Mouse (Mus musculus): ENCODE results near the gene Sf3b1. TPM values are rescaled to one million over a fixed set of nuclear protein-coding genes. Genes with fewer than 3 reads are reported as not detected.
"Not testable (repeated sequence)": the region's sequence is repeated elsewhere in the genome, so short reads cannot be mapped to it uniquely, and the experiment has no call there.

Gene Sf3b1
- total RNA-seq, 2 experiments from 2014 or later: 159 to 160 TPM

DNA sequence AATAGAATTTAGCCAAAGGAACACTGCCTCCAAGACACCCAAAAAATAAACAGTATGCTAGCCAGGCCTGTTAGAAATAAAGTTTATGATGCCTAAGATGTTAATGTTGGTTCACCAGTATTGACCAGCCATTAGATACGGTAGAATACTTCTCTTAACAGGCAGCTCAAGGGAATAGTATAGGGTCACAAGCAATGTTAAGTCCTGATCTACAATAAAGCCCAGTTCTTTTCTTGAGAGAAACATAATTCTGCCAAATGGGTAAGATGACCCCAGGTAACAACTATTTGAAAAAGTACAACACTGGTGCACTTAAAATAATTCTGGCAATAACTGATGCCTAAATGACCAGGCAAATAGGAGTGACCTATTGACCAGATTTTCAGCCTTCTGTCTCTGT, 685 bp upstream of the Sf3b1 start:
- DNase-seq: no peak

DNA sequence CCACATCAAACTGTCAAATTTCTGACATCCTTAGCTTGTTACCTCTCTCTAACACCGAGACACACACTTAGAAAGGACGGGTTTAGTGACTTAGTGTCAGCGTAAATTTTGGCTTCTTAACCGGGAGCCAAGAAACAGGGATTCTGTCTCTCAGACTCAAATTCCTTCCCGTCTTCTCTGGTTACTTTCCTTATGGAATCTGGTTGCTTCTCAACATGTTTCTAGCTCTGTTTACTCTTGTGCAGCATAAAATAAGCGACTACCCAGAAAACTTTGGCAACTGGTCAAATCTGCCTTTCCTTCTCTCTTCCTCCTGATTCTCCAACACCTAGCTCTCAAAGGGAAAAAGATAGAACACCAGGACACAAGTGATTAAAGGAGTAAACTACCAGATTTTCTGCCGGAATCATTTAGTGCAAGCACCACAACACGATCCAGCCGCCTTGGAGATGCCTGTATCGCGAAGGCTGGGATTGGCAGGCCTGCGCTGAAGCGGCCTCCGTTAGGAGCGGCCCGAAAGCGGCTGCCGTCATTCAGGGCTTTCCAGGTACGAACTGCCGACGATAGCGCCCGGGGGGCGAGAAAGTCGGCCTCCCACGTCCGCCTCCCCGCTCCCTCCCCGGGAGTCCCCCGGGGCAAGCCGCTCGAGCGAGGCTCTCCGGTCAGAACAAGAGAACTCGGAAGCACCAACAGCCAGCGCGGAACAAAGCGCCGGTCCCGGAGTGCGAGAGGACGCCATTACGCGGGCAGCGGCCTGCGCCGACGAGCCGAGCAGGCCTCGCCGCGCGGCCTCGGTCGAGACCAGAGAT, 633 bp downstream of the Sf3b1 start:
- DNase-seq: no peak

DNA sequence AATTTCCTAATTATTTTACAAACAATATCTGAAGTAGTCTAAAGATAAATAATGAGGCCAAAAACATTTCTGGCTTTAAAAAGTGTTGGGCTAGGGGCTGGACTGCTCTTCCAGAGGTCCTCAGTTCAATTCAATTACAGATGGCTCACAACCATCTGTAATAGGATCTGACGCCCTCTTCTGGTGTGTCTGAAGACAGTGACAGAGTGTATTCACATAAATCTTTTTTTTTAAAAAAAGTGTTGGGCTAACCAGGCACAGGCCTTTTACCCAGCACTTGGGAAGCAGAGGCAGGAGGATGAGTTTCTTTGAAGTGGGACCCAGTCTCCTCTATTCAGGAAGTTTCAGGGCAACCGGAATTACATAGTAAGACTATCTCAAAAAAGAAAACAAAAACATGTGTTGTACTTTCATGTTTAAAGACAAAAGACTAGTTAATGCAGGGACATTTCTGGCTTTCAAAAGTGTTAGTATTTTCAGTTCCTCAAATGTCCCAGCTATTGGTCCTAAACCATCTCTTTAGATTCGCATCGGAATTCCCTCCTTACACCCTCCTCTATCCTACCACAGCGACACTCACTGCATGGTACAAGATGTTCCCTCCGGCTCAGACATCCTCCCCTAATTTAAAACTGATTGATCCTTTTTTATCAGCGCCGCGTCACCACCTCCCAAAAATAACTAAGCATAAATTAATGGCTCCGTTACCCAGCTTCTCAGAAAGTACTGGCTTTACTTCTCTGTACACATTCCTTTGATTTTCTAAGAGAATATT, 1.4 kb downstream of the Sf3b1 start:
- peak; percentile 11 to 13 for DNase-seq

- no peak for DNase-seq
Observed at GRCm38 (mm10) chr1:55021907-55022306, 5.4 kb downstream of the Sf3b1 start.

GRCm38 (mm10) chr1:55012513-55012912, 14.8 kb downstream of the Sf3b1 start:
- DNase-seq: no peak

DNA sequence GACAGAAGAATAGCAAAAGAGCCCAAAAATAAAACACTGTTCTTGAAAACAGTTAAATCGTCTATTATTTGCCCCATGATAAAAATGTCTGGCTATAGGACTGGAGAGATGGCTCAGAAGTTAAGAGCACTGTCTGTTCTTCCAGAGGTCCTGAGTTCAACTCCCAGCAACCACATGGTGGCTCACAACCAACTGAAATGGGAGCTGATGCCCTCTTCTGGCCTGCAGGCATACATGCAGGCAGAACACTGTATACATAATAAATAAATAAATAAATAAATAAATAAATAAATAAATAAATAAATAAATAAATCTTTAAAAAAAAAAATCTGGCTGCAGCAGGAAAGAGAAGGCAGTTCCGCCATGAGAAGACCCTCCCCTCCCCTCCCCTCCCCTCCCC, 19.0 kb downstream of the Sf3b1 start:
- DNase-seq: not testable (repeated sequence)

- no peak for DNase-seq
Observed at GRCm38 (mm10) chr1:54993581-54993980, 33.7 kb downstream of the Sf3b1 start.

- DNase-seq: no peak
Observed at GRCm38 (mm10) chr1:54986248-54986647, 41.0 kb downstream of the Sf3b1 start.

DNA sequence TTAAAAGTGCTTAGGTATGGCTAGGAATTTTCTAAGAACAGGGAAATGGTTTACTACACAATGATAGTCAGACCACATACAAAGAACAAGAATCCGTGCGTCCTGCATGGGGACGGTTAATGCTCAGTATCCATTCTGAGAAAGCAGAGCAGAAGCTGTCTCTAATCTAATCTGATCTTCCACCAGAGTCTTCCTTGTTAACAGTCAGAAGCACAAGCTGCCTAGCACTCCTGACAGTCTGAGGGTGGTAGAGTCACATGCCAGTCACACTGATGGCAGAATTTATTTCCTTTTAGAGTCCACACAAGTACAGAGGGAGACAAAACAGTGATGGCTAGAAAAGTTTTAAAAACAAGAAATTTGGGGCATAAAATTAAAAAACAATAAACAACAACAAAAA, 41.5 kb downstream of the Sf3b1 start:
- DNase-seq: no peak

DNA sequence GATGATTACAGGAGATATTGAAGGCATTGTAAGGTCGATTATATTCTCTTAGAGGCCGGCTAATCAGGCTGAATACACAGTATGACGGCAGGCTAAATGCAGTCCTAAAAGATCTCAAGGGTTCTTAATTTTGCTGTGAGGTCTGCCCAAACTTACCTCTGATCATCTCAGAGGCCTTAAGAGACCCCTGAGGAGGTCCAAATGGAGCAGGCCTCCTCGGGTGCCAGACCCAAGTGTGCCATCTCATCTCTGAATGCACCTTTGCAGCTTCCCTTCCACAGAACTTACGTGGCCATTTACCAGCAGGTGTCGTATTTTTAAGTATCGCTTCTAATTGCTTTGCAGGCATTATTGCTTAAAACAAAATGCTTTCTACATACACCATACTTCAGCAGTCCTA, 43.1 kb downstream of the Sf3b1 start:
- no peak for DNase-seq

- no peak for DNase-seq
Observed at GRCm38 (mm10) chr1:54983339-54983738, 43.9 kb downstream of the Sf3b1 start.

DNA sequence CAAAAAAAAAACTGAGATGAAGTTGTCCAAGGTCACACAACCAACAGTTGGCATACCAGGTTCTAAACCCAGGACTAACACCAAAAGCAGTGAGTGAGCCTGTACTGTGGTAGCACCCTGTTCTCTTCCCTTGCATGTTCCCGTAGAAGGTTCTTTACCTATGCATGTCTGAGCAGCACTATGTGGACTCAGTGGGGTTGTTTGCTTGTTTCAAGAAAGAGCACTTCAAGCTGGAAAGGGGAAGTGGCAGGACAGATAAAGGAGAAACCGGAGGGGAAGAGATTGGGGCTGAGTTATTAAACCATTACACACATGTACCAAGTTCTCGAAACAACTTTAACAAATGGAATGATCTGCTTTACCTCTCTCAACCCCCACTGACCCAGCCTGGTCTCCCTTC, 44.6 kb downstream of the Sf3b1 start:
- no peak for DNase-seq

- no peak for DNase-seq
Observed at GRCm38 (mm10) chr1:54979226-54979984, 47.9 kb downstream of the Sf3b1 start.

GRCm38 (mm10) chr1:54971687-54972404, 55.4 kb downstream of the Sf3b1 start:
- no peak for DNase-seq

GRCm38 (mm10) chr1:54966858-54967257, 60.4 kb downstream of the Sf3b1 start:
- no peak for DNase-seq

- no peak for DNase-seq
Observed at GRCm38 (mm10) chr1:54965159-54965995, 61.9 kb downstream of the Sf3b1 start.

- DNase-seq: no peak
Observed at GRCm38 (mm10) chr1:54961724-54962123, 65.6 kb downstream of the Sf3b1 start.

DNA sequence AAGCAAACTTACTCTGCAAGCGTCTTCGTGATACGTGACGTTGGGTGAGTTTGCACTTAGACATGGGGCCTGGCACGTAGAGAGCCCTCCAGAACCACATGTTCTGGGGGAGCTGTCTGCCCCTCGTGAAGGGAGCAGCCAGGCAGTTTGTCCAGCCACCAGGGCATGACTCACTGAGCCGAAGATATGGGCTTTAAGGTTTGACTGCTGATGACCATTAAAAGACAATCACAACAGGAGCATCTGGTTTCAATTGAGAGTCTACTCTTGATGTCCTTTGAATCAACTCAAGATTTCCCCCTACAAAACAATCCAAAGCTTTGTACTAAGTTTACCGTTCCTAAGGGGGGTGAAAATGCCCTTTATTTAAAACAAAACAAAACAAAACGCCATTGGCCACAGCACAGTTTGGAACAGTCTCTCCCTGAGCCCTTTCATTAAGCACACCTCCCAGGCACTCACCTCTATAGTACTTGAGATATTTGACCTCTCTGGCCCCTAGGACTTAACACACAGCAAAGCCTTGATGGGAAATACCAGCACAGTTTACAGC, 66.6 kb downstream of the Sf3b1 start:
- DNase-seq: no peak

GRCm38 (mm10) chr1:54958525-54958924, 68.8 kb downstream of the Sf3b1 start:
- DNase-seq: no peak

DNA sequence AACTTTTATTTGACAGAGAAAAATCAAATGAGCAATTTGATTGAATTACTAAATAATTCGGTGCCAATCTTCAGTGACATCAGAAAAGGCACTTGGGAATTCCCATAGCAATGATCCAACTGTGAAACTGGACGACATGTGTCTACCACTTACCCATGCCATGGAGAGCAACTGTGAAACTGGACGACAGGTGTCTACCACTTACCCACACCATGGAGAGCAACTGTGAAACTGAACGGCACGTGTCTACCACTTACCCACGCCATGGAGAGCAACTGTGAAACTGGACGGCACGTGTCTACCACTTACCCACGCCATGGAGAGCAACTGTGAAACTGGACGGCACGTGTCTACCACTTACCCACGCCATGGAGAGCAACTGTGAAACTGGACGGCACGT, 70.3 kb downstream of the Sf3b1 start:
- not testable (repeated sequence) for DNase-seq

GRCm38 (mm10) chr1:54954856-54955255, 72.4 kb downstream of the Sf3b1 start:
- no peak for DNase-seq

All from layer of hippocampus, postnatal 36 days (tissue).